Mouse (Mus musculus): ENCODE measurements around the gene Olfr1440. TPM values are rescaled to one million over a fixed set of nuclear protein-coding genes. Genes with fewer than 3 reads are reported as not detected.
A peak's percentile ranks its signal among the peaks of the same experiment; 100 is the strongest.

Olfr1440 gene
- not detected in 2 replicates for polyA plus RNA-seq (2016; fragmentation: Nextera tagmentation; extraction: Ambion mirVana)

DNA sequence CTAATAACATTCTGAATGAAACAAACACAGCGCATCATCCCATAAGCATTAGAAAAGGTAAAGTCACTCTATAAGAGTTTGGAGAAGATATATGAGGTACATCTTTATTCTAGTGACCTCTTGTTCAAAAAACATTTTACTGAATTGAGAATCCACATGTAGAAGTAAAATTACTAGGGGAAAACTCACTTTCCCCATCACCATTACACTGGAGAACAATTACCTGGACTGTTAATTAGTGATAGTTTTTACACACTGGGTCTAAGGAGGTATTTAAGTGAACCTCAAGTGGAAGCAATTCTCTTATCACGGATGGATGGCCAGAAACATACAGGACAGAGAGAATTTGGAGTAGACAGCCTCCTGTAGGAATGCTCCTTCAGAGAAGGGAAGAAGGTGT is at the start of gene Olfr1440:
TSS of gene Olfr1440 (plus strand) at position 301 of the 400 bp plus-strand sequence.
- Histone ChIP-seq H3K4me3 (replicated peaks) (no peak within 1 kb of the TSS), H3K27ac (no peak within 1 kb of the TSS), H3K4me2 (no peak within 1 kb of the TSS), H3K27me3 (no peaks in the 10 kb centered on the region), H3K9me3 (no peaks in the 10 kb centered on the region), H3K36me3 (replicated peaks) (no peaks in the 10 kb centered on the region), H3K4me1 (no peaks in the 10 kb centered on the region), H3K9ac (no peak within 1 kb of the TSS)
- no peak for ATAC-seq (ENCODE audit: low FRiP score)
- 81% methylated on average over 2 of the region's 2 CpGs for WGBS

DNA sequence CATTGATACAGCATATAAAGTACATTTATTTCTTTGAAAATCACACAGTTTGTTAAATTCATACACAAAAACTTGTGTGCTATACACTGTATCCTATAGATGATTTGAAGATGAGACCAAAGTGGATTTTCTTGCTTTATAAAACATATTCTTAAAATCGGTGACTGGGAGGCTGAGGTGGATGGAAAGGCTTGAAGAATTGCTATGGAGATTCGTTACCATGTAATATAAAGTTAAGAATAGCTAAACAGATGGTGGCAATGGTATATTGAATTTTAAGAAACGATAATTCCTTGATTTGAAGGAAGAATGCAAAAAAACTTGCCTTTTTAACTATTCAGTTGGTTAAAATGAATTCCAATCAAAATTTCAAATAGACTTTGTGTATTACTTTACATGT is 14.1 kb upstream of the Olfr1440 start:
- H3K27ac ChIP-seq, result no peak overlapping the region
- H3K36me3 ChIP-seq (replicated peaks), result no peaks in the 10 kb centered on the region
- H3K27me3 ChIP-seq, result no peaks in the 10 kb centered on the region
- no peaks in the 10 kb centered on the region for H3K9me3 ChIP-seq
- 83% methylated on average over 3 of the region's 3 CpGs for WGBS
- H3K9ac ChIP-seq, result no peak overlapping the region
- H3K4me2 ChIP-seq, result no peak overlapping the region
- no peak for ATAC-seq (ENCODE audit: low FRiP score)
- no peaks in the 10 kb centered on the region for H3K4me1 ChIP-seq
- no peak overlapping the region for H3K4me3 ChIP-seq (replicated peaks)

DNA sequence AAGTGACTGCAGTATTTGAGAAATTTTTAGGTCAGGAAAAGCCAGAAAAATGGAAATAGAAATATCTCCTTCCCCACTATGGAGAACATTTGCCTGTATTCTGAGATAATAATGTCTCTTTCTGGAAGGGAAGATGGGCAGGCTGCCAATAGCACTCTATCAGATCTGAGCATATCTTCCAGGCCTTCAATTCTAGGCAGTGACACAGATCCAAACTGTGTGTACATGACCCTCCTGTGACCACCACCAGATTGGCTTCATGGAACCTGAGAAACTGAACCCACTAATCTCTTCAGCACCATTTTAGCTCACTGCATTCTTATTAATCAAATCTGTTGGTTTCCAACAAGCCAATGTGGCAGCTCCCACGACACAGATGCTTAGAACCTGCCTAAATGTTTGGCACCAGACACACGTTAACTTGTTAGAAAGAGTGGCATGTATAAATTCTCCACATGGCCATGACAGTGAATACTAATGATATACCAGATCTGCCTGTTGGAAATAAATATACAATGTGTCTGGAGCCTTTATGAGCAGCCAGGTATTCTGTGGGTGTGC is 12.5 kb upstream of the Olfr1440 start:
- no peak for ATAC-seq (ENCODE audit: low FRiP score)
- no peaks in the 10 kb centered on the region for H3K4me1 ChIP-seq

DNA sequence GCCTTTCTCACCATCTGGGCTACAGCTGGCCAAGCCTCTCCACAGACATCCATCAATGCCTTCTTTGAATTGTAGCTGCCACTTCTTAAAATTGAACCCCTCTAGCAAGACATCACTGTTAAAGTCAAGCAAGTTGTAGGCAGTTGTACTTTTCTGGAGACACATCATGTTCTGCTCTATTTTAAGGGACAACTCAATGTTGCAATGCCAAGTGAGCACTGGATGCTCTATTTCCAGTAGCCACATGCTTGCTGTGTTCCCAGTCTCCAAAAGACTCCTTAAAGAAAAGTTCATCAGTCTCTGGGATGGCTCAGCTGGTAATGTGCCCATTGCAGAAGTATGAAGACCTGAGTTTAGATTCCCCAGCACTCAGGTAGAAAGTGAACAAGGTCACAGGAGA is 26.7 kb downstream of the Olfr1440 start:
- Histone ChIP-seq H3K4me3 (replicated peaks) (no peak overlapping the region), H3K36me3 (replicated peaks) (no peaks in the 10 kb centered on the region), H3K4me2 (no peak overlapping the region), H3K9me3 (no peaks in the 10 kb centered on the region), H3K27ac (no peak overlapping the region), H3K9ac (no peak overlapping the region), H3K27me3 (no peaks in the 10 kb centered on the region), H3K4me1 (no peaks in the 10 kb centered on the region)
- ATAC-seq (ENCODE audit: low FRiP score), result no peak

More for the DNA sequence above, 12.5 kb upstream of the Olfr1440 start:
- H3K4me2 ChIP-seq, result no peak overlapping the region
- no peak overlapping the region for H3K4me3 ChIP-seq (replicated peaks)
- WGBS, result 88% methylated on average over 2 of the region's 2 CpGs
- H3K27me3 ChIP-seq, result no peaks in the 10 kb centered on the region
- no peaks in the 10 kb centered on the region for H3K9me3 ChIP-seq
- H3K9ac ChIP-seq, result no peak overlapping the region
- H3K36me3 ChIP-seq (replicated peaks), result no peaks in the 10 kb centered on the region
- H3K27ac ChIP-seq, result no peak overlapping the region

DNA sequence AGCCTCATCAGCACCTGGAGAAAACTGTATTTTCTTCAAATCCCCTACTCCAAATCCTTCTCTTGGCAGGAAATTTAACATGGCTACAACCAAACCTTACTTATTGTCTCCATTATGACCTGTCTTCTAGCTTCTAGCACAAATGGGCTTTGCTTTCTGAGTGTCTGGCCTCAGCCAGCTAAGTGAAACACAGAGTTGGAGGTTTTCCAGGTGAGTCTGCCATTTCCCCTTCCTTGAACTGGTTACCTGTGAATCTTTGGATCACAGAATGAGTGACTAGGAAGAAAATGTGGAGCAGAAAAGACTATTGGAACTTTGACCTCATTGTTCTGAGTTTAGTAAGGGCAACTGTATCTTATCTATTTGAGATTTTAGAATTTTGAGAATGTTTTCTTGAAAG is 30.3 kb downstream of the Olfr1440 start, which contains the start of gene Olfr1441:
TSS of gene Olfr1441 (plus strand) at position 73 of the 400 bp plus-strand sequence.
- Histone ChIP-seq H3K27ac (no peak within 1 kb of the TSS), H3K27me3 (no peaks in the 10 kb centered on the region), H3K9me3 (no peaks in the 10 kb centered on the region), H3K4me1 (no peaks in the 10 kb centered on the region), H3K4me3 (replicated peaks) (no peak within 1 kb of the TSS), H3K36me3 (replicated peaks) (no peaks in the 10 kb centered on the region), H3K9ac (no peak within 1 kb of the TSS), H3K4me2 (no peak within 1 kb of the TSS)
- ATAC-seq (ENCODE audit: low FRiP score), result no peak

DNA sequence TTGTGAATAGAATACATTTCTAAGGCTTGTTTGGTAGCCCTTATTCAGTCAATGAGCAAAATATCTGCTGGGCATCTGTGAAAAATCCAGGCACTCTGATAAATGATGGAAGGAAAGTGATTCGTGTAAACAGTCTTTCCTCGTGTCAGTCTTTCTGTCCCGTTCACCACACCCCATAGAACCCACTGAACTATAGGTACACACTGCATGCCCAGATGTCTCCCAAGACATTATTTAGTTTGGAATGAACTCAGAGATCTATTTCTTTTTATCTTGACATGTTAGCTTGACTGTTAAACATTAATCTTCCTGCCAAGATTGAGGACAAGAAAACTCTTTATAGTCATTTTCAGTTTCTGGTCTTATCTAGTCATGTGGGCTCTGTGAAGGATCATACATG is 31.2 kb downstream of the Olfr1440 start:
- ATAC-seq (ENCODE audit: low FRiP score), result no peak
- Histone ChIP-seq H3K27ac (no peak overlapping the region), H3K9me3 (no peaks in the 10 kb centered on the region), H3K4me3 (replicated peaks) (no peak overlapping the region), H3K27me3 (no peaks in the 10 kb centered on the region), H3K4me1 (no peaks in the 10 kb centered on the region), H3K4me2 (no peak overlapping the region), H3K9ac (no peak overlapping the region), H3K36me3 (replicated peaks) (no peaks in the 10 kb centered on the region)
- WGBS, result 83% methylated on average over 3 of the region's 3 CpGs

DNA sequence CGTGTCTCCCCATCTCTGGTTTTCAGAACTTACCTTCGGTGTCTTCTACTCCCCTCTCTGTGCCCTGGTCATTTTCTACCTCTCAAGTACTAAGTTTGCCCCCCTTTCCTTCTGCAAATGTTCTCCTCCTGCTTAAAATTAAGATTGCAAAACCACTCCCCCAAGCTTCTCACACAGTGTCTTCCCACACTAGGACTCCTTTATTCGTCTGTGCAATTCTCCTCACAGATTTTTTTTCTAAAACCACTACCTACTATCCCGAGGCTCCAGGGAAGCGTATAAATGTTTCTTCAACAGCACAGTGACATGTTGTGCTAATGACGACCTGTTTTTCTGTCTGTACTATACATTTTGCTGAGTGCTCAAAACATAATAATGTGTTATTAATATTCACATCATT is 33.5 kb downstream of the Olfr1440 start:
- no peaks in the 10 kb centered on the region for H3K9me3 ChIP-seq
- no peak overlapping the region for H3K4me3 ChIP-seq (replicated peaks)
- no peak overlapping the region for H3K4me2 ChIP-seq
- no peak overlapping the region for H3K27ac ChIP-seq
- H3K27me3 ChIP-seq, result no peaks in the 10 kb centered on the region
- H3K4me1 ChIP-seq, result no peaks in the 10 kb centered on the region
- H3K36me3 ChIP-seq (replicated peaks), result no peaks in the 10 kb centered on the region
- H3K9ac ChIP-seq, result no peak overlapping the region
- WGBS, result 82% methylated on average over 6 of the region's 6 CpGs
- ATAC-seq (ENCODE audit: low FRiP score), result no peak

DNA sequence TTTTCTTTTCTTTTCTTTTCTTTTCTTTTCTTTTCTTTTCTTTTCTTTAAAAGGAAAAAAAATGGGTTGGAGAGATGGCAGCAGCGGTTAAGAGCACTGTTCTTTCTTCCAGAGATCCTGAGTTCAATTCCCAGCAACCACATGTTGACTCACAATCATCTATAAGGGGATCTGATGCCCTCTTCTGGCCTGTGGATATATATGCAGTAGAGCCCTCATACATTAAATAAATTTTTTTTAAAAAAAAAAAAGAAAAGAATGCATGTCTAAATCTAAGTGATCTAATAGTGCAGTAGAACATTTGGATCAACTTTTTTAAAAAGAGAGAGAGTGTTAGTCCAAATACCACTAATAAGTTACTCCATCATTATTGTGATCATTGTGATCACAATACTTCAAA is 34.6 kb downstream of the Olfr1440 start:
- Histone ChIP-seq H3K4me3 (replicated peaks) (no peak overlapping the region), H3K4me2 (no peak overlapping the region), H3K9me3 (no peaks in the 10 kb centered on the region), H3K27me3 (no peaks in the 10 kb centered on the region), H3K4me1 (no peaks in the 10 kb centered on the region), H3K27ac (no peak overlapping the region), H3K9ac (no peak overlapping the region), H3K36me3 (replicated peaks) (no peaks in the 10 kb centered on the region)
- ATAC-seq (ENCODE audit: low FRiP score), result no peak
- WGBS, result 89% methylated on average over 1 of the region's 1 CpGs

DNA sequence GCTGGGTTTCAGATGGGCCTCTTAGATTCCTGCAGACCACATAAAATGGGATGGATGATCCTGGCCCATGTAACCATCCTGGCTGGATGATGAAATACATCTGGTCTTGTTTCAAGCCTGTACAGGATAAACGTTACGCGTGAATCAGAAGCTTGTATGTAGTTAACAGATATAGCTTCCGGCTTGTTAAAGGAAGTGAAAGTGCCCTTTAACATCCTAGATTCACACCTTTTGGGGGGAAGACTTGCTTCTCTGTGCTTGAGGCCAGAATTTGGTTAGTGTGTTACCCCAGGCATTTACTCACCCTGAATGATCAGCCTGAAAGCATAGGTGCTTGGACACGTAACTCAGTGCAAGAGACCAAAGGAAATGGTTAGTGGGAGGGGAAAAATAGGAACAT is 40.0 kb downstream of the Olfr1440 start:
- Histone ChIP-seq H3K4me2 (no peak overlapping the region), H3K27me3 (no peaks in the 10 kb centered on the region), H3K9ac (no peak overlapping the region), H3K27ac (no peak overlapping the region), H3K9me3 (no peaks in the 10 kb centered on the region), H3K36me3 (replicated peaks) (no peaks in the 10 kb centered on the region), H3K4me3 (replicated peaks) (no peak overlapping the region), H3K4me1 (no peaks in the 10 kb centered on the region)
- ATAC-seq (ENCODE audit: low FRiP score), result no peak
- 88% methylated on average over 5 of the region's 5 CpGs for WGBS

DNA sequence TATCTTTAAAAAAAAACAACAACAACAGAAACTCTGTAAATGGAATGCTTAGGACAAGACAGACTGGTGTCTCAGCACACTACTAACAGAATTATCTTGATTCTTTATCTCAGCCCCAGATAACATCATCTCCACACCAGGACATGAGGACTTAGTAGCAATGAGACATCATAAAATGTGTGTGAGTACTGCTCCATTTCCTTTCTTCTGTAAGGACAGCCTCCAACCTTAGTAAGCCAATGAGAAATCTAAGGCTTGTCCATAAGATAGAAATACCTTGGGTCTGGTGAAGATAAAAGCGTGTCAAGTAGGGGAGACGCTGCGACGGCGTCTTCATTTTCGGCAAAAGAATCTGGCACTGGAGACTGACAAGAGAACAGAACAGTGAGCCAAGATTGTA is 40.5 kb downstream of the Olfr1440 start, which contains the start of gene Pfpl:
TSS of gene Pfpl (plus strand) at position 301 of the 400 bp plus-strand sequence.
- Histone ChIP-seq H3K4me2 (no peak within 1 kb of the TSS), H3K27ac (no peak within 1 kb of the TSS), H3K9me3 (no peaks in the 10 kb centered on the region), H3K4me1 (no peaks in the 10 kb centered on the region), H3K9ac (no peak within 1 kb of the TSS), H3K27me3 (no peaks in the 10 kb centered on the region), H3K36me3 (replicated peaks) (no peaks in the 10 kb centered on the region), H3K4me3 (replicated peaks) (no peak within 1 kb of the TSS)
- no peak for ATAC-seq (ENCODE audit: low FRiP score)
- 95% methylated on average over 6 of the region's 6 CpGs for WGBS

DNA sequence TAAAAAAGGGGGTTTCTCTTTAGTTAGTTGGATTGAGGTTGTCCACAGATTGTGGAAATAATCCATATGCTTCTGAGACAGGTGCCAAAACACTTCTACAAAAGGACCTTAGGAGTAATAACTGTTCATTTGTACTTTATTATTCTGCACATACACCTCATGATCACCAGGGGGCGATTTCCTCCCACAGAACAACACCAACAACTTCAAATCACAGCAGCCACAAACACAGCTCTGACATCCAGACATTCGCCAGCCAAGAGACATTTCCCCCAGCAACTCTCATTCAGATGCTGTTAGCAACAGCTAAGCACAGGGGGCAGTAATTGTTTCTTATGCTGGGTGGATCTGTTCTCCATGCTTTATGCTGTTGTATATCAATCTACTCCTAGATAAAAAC is 46.0 kb downstream of the Olfr1440 start:
- Histone ChIP-seq H3K36me3 (replicated peaks) (no peaks in the 10 kb centered on the region), H3K4me3 (replicated peaks) (no peak overlapping the region), H3K4me2 (no peak overlapping the region), H3K27me3 (no peaks in the 10 kb centered on the region), H3K4me1 (no peaks in the 10 kb centered on the region), H3K9me3 (no peaks in the 10 kb centered on the region), H3K27ac (no peak overlapping the region), H3K9ac (no peak overlapping the region)
- 5% methylated on average over 2 of the region's 2 CpGs for WGBS
- peak; percentile 71; the same call in 1 of the 2 replicates for ATAC-seq (ENCODE audit: low FRiP score)

DNA sequence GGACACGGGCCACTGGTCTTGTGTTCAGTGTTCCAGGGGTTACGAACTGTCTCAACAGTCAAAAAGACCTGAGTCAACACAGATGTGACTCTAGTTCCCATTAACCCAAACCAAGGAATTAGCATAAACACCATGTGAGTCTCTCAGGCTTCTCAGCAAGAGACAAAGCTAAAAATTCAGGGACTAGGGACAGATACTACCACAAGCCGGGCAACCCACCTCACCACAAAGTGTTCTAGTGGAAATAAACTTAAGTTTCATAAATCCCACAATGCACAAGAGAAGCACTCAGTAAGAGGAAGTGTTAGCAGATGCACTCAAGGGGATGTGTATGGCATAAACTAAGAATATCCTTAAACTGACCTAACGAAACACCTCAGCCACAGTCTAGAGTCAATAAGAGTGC is 47.9 kb downstream of the Olfr1440 start:
- no peak for ATAC-seq (ENCODE audit: low FRiP score)
- Histone ChIP-seq H3K4me1 (no peaks in the 10 kb centered on the region), H3K9ac (no peak overlapping the region), H3K4me2 (no peak overlapping the region), H3K36me3 (replicated peaks) (no peaks in the 10 kb centered on the region), H3K4me3 (replicated peaks) (no peak overlapping the region), H3K27me3 (no peaks in the 10 kb centered on the region), H3K9me3 (no peaks in the 10 kb centered on the region), H3K27ac (no peak overlapping the region)
- 85% methylated on average over 4 of the region's 4 CpGs for WGBS

DNA sequence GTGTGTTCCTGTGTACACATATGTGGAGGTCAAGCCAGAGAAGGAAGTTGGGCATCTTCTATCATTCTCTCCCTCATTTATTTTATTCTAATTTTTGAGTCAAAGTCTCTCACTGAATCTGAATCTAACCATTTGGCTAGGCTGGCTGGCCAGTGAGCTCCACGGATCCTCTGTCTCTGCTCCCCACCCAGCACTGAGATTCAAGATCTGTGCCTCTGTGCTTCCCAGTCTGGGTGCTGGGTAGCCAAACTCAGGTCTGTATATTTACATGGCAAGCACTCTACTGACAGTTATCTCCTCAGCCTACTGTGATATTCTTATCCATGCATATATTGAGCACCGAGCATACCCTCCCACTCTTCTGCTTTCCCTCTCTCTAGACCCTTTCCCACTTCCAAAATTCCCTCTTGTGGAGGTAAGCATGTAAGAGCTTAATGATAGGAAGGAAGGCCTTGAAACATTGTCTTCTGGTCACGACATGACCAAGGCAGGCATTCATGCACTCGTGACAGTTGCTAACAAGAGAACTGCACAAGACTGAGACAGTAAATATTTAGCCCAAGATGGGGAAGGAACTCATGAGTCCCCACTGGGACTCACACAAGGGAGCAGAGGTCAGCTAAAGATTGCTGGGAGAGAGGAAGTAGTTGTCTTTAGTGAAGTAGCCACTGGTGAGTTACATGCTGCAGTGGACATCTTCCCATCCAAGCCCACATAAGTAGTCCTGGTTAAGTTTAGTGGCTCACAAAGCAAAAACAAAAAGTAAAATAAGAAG is 48.9 kb downstream of the Olfr1440 start:
- H3K4me1 ChIP-seq, result no peaks in the 10 kb centered on the region
- H3K9me3 ChIP-seq, result no peaks in the 10 kb centered on the region
- H3K36me3 ChIP-seq (replicated peaks), result no peaks in the 10 kb centered on the region
- no peak overlapping the region for H3K27ac ChIP-seq
- H3K4me2 ChIP-seq, result no peak overlapping the region
- no peaks in the 10 kb centered on the region for H3K27me3 ChIP-seq
- H3K9ac ChIP-seq, result no peak overlapping the region
- no peak overlapping the region for H3K4me3 ChIP-seq (replicated peaks)
- 91% methylated on average over 4 of the region's 4 CpGs for WGBS
- ATAC-seq (ENCODE audit: low FRiP score), result no peak

All from forebrain, embryonic 12.5 days (tissue).